Comparison of ENCODE assay signal across 39 mouse cellular contexts in genomic region chr14:122513511-122514036, GRCm38 (mm10). TPM values are rescaled to one million over a fixed set of nuclear protein-coding genes. Genes with fewer than 3 reads are reported as not detected.
A peak's percentile ranks its signal among the peaks of the same experiment; 100 is the strongest.
DNase-seq lines count a peak whose midpoint lies in the region; ATAC-seq and TF ChIP-seq lines count a peak whose summit lies in the region.
"Had no signal": no experiment of that assay in that cellular context is flagged by ENCODE, and none has a peak within 500 bp of the region (broad histone marks: within the 10 kb centered on the region; RNA-seq: fewer than 3 reads in every experiment).

No protein-coding gene starts in this region.

- no peaks in the 10 kb centered on the region for H3K36me3 ChIP-seq in embryonic facial prominence, embryonic 14.5 days (ENCODE audit: control insufficient read depth, insufficient read depth, low read length)
- no peaks in the 10 kb centered on the region for H3K36me3 ChIP-seq in embryonic facial prominence, embryonic 10.5 days (replicated peaks)
- H3K36me3 ChIP-seq in lung, embryonic 14.5 days (ENCODE audit: insufficient read depth), result no peaks in the 10 kb centered on the region
- H3K36me3 ChIP-seq in C2C12 (ENCODE audit: control insufficient read depth, insufficient read depth) (no peaks in the 10 kb centered on the region), myocyte (ENCODE audit: control insufficient read depth, insufficient read depth) (no peaks in the 10 kb centered on the region)
- H3K36me3 ChIP-seq: heart, embryonic 10.5 days; heart, embryonic 15.5 days; hindbrain, embryonic 12.5 days; limb, embryonic 13.5 days; liver, embryonic 13.5 days; lung, embryonic 15.5 days; midbrain, embryonic 10.5 days; midbrain, embryonic 15.5 days had no signal

- H3K9ac ChIP-seq in embryonic facial prominence, embryonic 14.5 days (ENCODE audit: low read depth, low read length), result no peak overlapping the region
- H3K9ac ChIP-seq in lung, embryonic 14.5 days, result no peak overlapping the region
- H3K9ac ChIP-seq: heart, embryonic 15.5 days; hindbrain, embryonic 12.5 days; limb, embryonic 13.5 days; liver, embryonic 13.5 days; lung, embryonic 15.5 days; midbrain, embryonic 15.5 days had no signal

- no peak overlapping the region for H3K4me2 ChIP-seq in embryonic facial prominence, embryonic 14.5 days (ENCODE audit: low read depth, low read length)
- no peak overlapping the region for H3K4me2 ChIP-seq in lung, embryonic 14.5 days
- H3K4me2 ChIP-seq in myocyte (ENCODE audit: low read depth), result no peak overlapping the region
- H3K4me2 ChIP-seq: heart, embryonic 15.5 days; hindbrain, embryonic 12.5 days; limb, embryonic 13.5 days; liver, embryonic 13.5 days; lung, embryonic 15.5 days; midbrain, embryonic 15.5 days had no signal

- H3K4me3 ChIP-seq in embryonic facial prominence, embryonic 14.5 days (ENCODE audit: low read depth, low read length), result no peak overlapping the region
- no peak overlapping the region for H3K4me3 ChIP-seq in embryonic facial prominence, embryonic 10.5 days
- no peak overlapping the region for H3K4me3 ChIP-seq in lung, embryonic 14.5 days (ENCODE audit: low read depth, low read length)
- H3K4me3 ChIP-seq in C2C12 (ENCODE audit: insufficient read depth, poor library complexity, severe bottlenecking) (no peak overlapping the region), myocyte (no peak overlapping the region)
- H3K4me3 ChIP-seq: heart, embryonic 10.5 days; heart, embryonic 15.5 days; hindbrain, embryonic 12.5 days; limb, embryonic 13.5 days; liver, embryonic 13.5 days; lung, embryonic 15.5 days; midbrain, embryonic 10.5 days; midbrain, embryonic 15.5 days had no signal

- H3K79me3 ChIP-seq in C2C12 (ENCODE audit: low read depth), result no peaks in the 10 kb centered on the region

- H3K4me1 ChIP-seq in embryonic facial prominence, embryonic 14.5 days (ENCODE audit: control insufficient read depth, insufficient read depth, low read length), result no peaks in the 10 kb centered on the region
- no peaks in the 10 kb centered on the region for H3K4me1 ChIP-seq in embryonic facial prominence, embryonic 10.5 days
- H3K4me1 ChIP-seq in lung, embryonic 14.5 days (ENCODE audit: insufficient read depth), result no peaks in the 10 kb centered on the region
- H3K4me1 ChIP-seq: heart, embryonic 10.5 days; heart, embryonic 15.5 days; hindbrain, embryonic 12.5 days; limb, embryonic 13.5 days; liver, embryonic 13.5 days; lung, embryonic 15.5 days; midbrain, embryonic 10.5 days; midbrain, embryonic 15.5 days had no signal

- H3K9me3 ChIP-seq in embryonic facial prominence, embryonic 14.5 days (ENCODE audit: control insufficient read depth, low read length), result no peaks in the 10 kb centered on the region
- H3K9me3 ChIP-seq in embryonic facial prominence, embryonic 10.5 days, result no peaks in the 10 kb centered on the region
- H3K9me3 ChIP-seq in lung, embryonic 14.5 days (ENCODE audit: low read depth, low read length), result no peaks in the 10 kb centered on the region
- H3K9me3 ChIP-seq: heart, embryonic 10.5 days; heart, embryonic 15.5 days; hindbrain, embryonic 12.5 days; limb, embryonic 13.5 days; liver, embryonic 13.5 days; lung, embryonic 15.5 days; midbrain, embryonic 10.5 days; midbrain, embryonic 15.5 days had no signal

- WGBS in embryonic facial prominence, embryonic 14.5 days, result 75% methylated on average over 1 of the region's 1 CpGs
- WGBS in embryonic facial prominence, embryonic 10.5 days, result 79% methylated on average over 1 of the region's 1 CpGs
- whole genome bisulfite sequencing in lung, embryonic 14.5 days, result 26% methylated on average over 1 of the region's 1 CpGs

- H3K79me2 ChIP-seq in C2C12 (ENCODE audit: control insufficient read depth, insufficient read depth) (no peaks in the 10 kb centered on the region), myocyte (ENCODE audit: control insufficient read depth, insufficient read depth) (no peaks in the 10 kb centered on the region)

- H3K27ac ChIP-seq in embryonic facial prominence, embryonic 14.5 days (replicated peaks; ENCODE audit: low read depth, low read length), result no peak overlapping the region
- no peak overlapping the region for H3K27ac ChIP-seq in embryonic facial prominence, embryonic 10.5 days (replicated peaks)
- H3K27ac ChIP-seq in lung, embryonic 14.5 days (ENCODE audit: low read depth), result no peak overlapping the region
- H3K27ac ChIP-seq: heart, embryonic 10.5 days; heart, embryonic 15.5 days; hindbrain, embryonic 12.5 days; hindbrain, postnatal 0 days; limb, embryonic 13.5 days; liver, embryonic 13.5 days; lung, embryonic 15.5 days; midbrain, embryonic 10.5 days; midbrain, embryonic 15.5 days had no signal

- ATAC-seq in embryonic facial prominence, embryonic 14.5 days (ENCODE audit: low read depth), result no peak
- ATAC-seq in lung, embryonic 14.5 days (ENCODE audit: insufficient read depth), result peak; percentile 88; the same call in 1 of the 2 replicates
- ATAC-seq: CD4-positive, CD25-positive, alpha-beta regulatory T cell, adult 4 months; forebrain, embryonic 14.5 days; hindbrain, postnatal 0 days; intestine, postnatal 0 days; midbrain, embryonic 15.5 days had no signal

- DNase-seq in embryonic facial prominence, embryonic 14.5 days (ENCODE audit: low spot score), result peak; percentile 44
- DNase-seq in embryonic facial prominence, embryonic 10.5 days (ENCODE audit: low spot score), result no peak
- peak; percentile 82 for DNase-seq in lung, embryonic 14.5 days
- DNase-seq in lung, adult 18-20 months, result no peak
- DNase-seq in layer of hippocampus, postnatal 14 days (ENCODE audit: low spot score in 2 of 2), result no peak
- DNase-seq: adrenal gland, postnatal 14 days; cerebellum, adult 11-12 months; cerebellum, adult 9-11 months; gastrocnemius, postnatal 14 days; kidney, adult 9 months; kidney, postnatal 25 days; liver, embryonic 13.5 days; right cerebral cortex, postnatal 25 days; thymus, postnatal 14 days had no signal

- no peak for TF ChIP-seq POLR2A in myocyte (IDR thresholded peaks at IDR 0.05; ENCODE audit: insufficient read length, low read depth)

- H3K27me3 ChIP-seq in embryonic facial prominence, embryonic 14.5 days (replicated peaks; ENCODE audit: control insufficient read depth, insufficient read depth, low read length), result no peaks in the 10 kb centered on the region
- 0 out of 2 replicates have a peak, but pooled peaks cover 4% of the 10 kb centered on the region for H3K27me3 ChIP-seq in embryonic facial prominence, embryonic 10.5 days (replicated peaks; ENCODE audit: low read depth, poor library complexity, severe bottlenecking)
- H3K27me3 ChIP-seq in lung, embryonic 14.5 days (ENCODE audit: insufficient read depth, low read length), result no peaks in the 10 kb centered on the region; the same call in 1 of the 2 replicates
- H3K27me3 ChIP-seq in C2C12 (ENCODE audit: control insufficient read depth, insufficient read depth, insufficient read length) (peaks cover 8% of the 10 kb centered on the region), myocyte (ENCODE audit: control insufficient read depth, insufficient read depth, insufficient read length) (peaks cover 19% of the 10 kb centered on the region)
- H3K27me3 ChIP-seq: hindbrain, embryonic 12.5 days; limb, embryonic 13.5 days; midbrain, embryonic 15.5 days had no signal

- no peak for TF ChIP-seq CTCF in lung, embryonic 14.5 days (IDR thresholded peaks at IDR 0.05; ENCODE audit: low read depth)
- TF ChIP-seq CTCF in C2C12 (IDR thresholded peaks at IDR 0.05; ENCODE audit: control insufficient read depth, insufficient read depth, insufficient read length), result no peak

- H3ac ChIP-seq in C2C12 (ENCODE audit: control insufficient read depth, insufficient read length, low read depth) (no peak overlapping the region), myocyte (ENCODE audit: control insufficient read depth, insufficient read length) (no peak overlapping the region)

TF ChIP-seq in C2C12, 6 proteins besides CTCF, POLR2A, EP300 and RAD21 (continues in another document):
- TF ChIP-seq CEBPB (IDR thresholded peaks at IDR 0.05; ENCODE audit: low read depth) (peak; percentile 21), MAX (IDR thresholded peaks at IDR 0.05) (no peak)

TF ChIP-seq in myocyte, 11 proteins besides CTCF, POLR2A, EP300 and RAD21 (continues in another document):
- TF ChIP-seq POLR2AphosphoS2 (IDR thresholded peaks at IDR 0.05; ENCODE audit: insufficient read length, low read depth) (no peak), TCF3 (IDR thresholded peaks at IDR 0.05; ENCODE audit: insufficient read length, low read depth) (peak; percentile 75)

RNA-seq across cellular contexts. Expression of gene Pcca, which starts 20.6 kb away (rescaled TPM):
- 23.1 and 23.2 TPM in 2 replicates for polyA plus RNA-seq in embryonic facial prominence, embryonic 14.5 days (2014; fragmentation: Nextera tagmentation; extraction: Ambion mirVana)
- 29.1 and 32.8 TPM in 2 replicates for polyA plus RNA-seq in embryonic facial prominence, embryonic 10.5 days (2016; fragmentation: Nextera tagmentation; extraction: Ambion mirVana)
- polyA plus RNA-seq in lung, embryonic 14.5 days (2014; fragmentation: Nextera tagmentation; extraction: Ambion mirVana), result 23.0 and 23.8 TPM in 2 replicates
- polyA plus RNA-seq in C2C12 (2012; fragmentation: generic; extraction: Trizol) (10.3 TPM), myocyte (2012; fragmentation: generic; extraction: Trizol) (18.8 TPM)
- 10 to 100 TPM; 38.1 to 43.4 TPM for total RNA-seq in layer of hippocampus, postnatal 14 days (2021)

RNA-seq across cellular contexts. Expression of gene Gm10837, which starts 23.2 kb away (rescaled TPM):
- polyA plus RNA-seq in embryonic facial prominence, embryonic 14.5 days (2014; fragmentation: Nextera tagmentation; extraction: Ambion mirVana), result 0.14 TPM in 1 of 2 replicates, not detected in the other
- polyA plus RNA-seq in embryonic facial prominence, embryonic 10.5 days (2016; fragmentation: Nextera tagmentation; extraction: Ambion mirVana), result 0.31 TPM in 1 of 2 replicates, not detected in the other
- polyA plus RNA-seq in lung, embryonic 14.5 days (2014; fragmentation: Nextera tagmentation; extraction: Ambion mirVana), result not detected in 2 replicates
- polyA plus RNA-seq in C2C12 (2012; fragmentation: generic; extraction: Trizol), result not detected
- not detected for polyA plus RNA-seq in myocyte (2012; fragmentation: generic; extraction: Trizol)
- total RNA-seq in layer of hippocampus, postnatal 14 days (2021), result under 1 TPM in 1 of 2 experiments, not detected in 1; 0.24 TPM
- total RNA-seq: adrenal gland, postnatal 14 days; common myeloid progenitor, adult 5-6 weeks; gastrocnemius, postnatal 14 days; granulocyte monocyte progenitor cell, adult 5-6 weeks; heart, postnatal 25 days; layer of hippocampus, adult 18-20 months; layer of hippocampus, postnatal 10 days; left cerebral cortex, adult 8-10 months; left cerebral cortex, postnatal 36 days; megakaryocyte progenitor cell, adult 5-6 weeks; neutrophil, adult 5-6 weeks had no signal
- polyA plus RNA-seq: CD4-positive, CD25-positive, alpha-beta regulatory T cell, adult 4 months; embryonic facial prominence, embryonic 11.5 days; heart, embryonic 10.5 days; heart, embryonic 15.5 days; intestine, postnatal 0 days; limb, embryonic 13.5 days; liver, embryonic 13.5 days; lung, embryonic 15.5 days; stomach, embryonic 16.5 days; urinary bladder, adult 2 months had no signal

RNA-seq across cellular contexts. Expression of gene Zic2, which starts 38.3 kb away (rescaled TPM):
- polyA plus RNA-seq in embryonic facial prominence, embryonic 14.5 days (2014; fragmentation: Nextera tagmentation; extraction: Ambion mirVana), result 1.6 TPM in 2 replicates
- polyA plus RNA-seq in embryonic facial prominence, embryonic 10.5 days (2016; fragmentation: Nextera tagmentation; extraction: Ambion mirVana), result 2.2 and 2.4 TPM in 2 replicates
- not detected in 2 replicates for polyA plus RNA-seq in lung, embryonic 14.5 days (2014; fragmentation: Nextera tagmentation; extraction: Ambion mirVana)
- polyA plus RNA-seq in C2C12 (2012; fragmentation: generic; extraction: Trizol) (2.5 TPM), myocyte (2012; fragmentation: generic; extraction: Trizol) (0.88 TPM)
- 10 to 100 TPM; 22.1 to 26.7 TPM for total RNA-seq in layer of hippocampus, postnatal 14 days (2021)
- total RNA-seq: adrenal gland, postnatal 14 days; common myeloid progenitor, adult 5-6 weeks; gastrocnemius, postnatal 14 days; granulocyte monocyte progenitor cell, adult 5-6 weeks; heart, postnatal 25 days; megakaryocyte progenitor cell, adult 5-6 weeks; neutrophil, adult 5-6 weeks had no signal
- polyA plus RNA-seq: CD4-positive, CD25-positive, alpha-beta regulatory T cell, adult 4 months; heart, embryonic 15.5 days; intestine, postnatal 0 days; liver, embryonic 13.5 days; lung, embryonic 15.5 days; stomach, embryonic 16.5 days had no signal

RNA-seq across cellular contexts. Expression of gene Zic5, which starts 48.1 kb away (rescaled TPM):
- polyA plus RNA-seq in embryonic facial prominence, embryonic 14.5 days (2014; fragmentation: Nextera tagmentation; extraction: Ambion mirVana), result 1.9 and 2.1 TPM in 2 replicates
- polyA plus RNA-seq in embryonic facial prominence, embryonic 10.5 days (2016; fragmentation: Nextera tagmentation; extraction: Ambion mirVana), result 6.2 and 6.9 TPM in 2 replicates
- not detected in 2 replicates for polyA plus RNA-seq in lung, embryonic 14.5 days (2014; fragmentation: Nextera tagmentation; extraction: Ambion mirVana)
- polyA plus RNA-seq in C2C12 (2012; fragmentation: generic; extraction: Trizol) (0.76 TPM), myocyte (2012; fragmentation: generic; extraction: Trizol) (0.42 TPM)
- total RNA-seq in layer of hippocampus, postnatal 14 days (2021), result 1 to 10 TPM; 5.2 to 6.2 TPM
- total RNA-seq: adrenal gland, postnatal 14 days; common myeloid progenitor, adult 5-6 weeks; gastrocnemius, postnatal 14 days; granulocyte monocyte progenitor cell, adult 5-6 weeks; heart, postnatal 25 days; megakaryocyte progenitor cell, adult 5-6 weeks; neutrophil, adult 5-6 weeks had no signal
- polyA plus RNA-seq: CD4-positive, CD25-positive, alpha-beta regulatory T cell, adult 4 months; intestine, postnatal 0 days; lung, embryonic 15.5 days; stomach, embryonic 16.5 days; urinary bladder, adult 2 months had no signal

Comparison
In these comparisons a context has a peak if more than half of its experiments do, and no peak if none do; other contexts are left out.
1. DNase-seq: peak in embryonic facial prominence, embryonic 14.5 days (single experiment) and lung, embryonic 14.5 days (single experiment); none in embryonic facial prominence, embryonic 10.5 days (single experiment), lung, adult 18-20 months (0 of 2) and layer of hippocampus, postnatal 14 days (0 of 2).